Mouse (Mus musculus): ENCODE data around the gene Gpr146.

DNA sequence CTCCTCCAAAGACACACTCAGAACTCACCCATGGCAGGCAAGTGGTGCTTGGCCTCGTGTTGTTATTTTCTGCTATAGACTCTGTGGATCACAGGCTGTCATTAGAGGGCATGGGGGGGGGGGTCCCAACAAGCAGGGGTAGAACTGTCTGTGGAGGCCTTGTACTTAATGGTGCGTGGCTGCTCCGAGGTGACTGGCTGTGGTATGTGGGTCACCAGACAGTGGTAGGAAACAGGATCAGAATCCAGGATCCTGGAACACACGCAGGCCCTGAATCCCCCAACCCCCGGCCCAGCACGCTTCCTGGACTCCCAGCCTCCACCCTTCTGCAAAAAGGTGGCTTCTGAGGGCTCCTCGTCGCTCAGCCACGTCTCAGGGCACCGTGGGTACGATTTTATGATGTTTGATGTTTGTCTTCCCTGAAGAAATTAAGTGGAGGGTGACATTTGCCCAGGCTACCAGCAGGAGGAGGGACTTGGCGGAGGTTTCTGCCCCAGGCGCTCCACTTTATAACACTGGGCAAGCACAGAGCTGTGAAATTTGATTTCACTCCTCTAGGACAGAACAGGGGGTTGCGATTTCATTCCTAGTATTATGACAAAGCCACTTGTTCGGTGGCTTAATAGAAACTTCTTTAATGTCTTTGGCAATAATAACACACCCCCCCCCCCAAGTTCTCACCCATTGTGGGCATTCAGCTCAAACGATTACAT, 44.0 kb upstream of the Gpr146 start:
- no peak for TF ChIP-seq CTCF (IDR thresholded peaks at IDR 0.05; ENCODE audit: low read depth)
- no peak for TF ChIP-seq EP300 (IDR thresholded peaks at IDR 0.05; ENCODE audit: low read depth)

Data from heart, postnatal 0 days (tissue).